Mouse (Mus musculus): ENCODE results near the gene Ttyh2.

DNA sequence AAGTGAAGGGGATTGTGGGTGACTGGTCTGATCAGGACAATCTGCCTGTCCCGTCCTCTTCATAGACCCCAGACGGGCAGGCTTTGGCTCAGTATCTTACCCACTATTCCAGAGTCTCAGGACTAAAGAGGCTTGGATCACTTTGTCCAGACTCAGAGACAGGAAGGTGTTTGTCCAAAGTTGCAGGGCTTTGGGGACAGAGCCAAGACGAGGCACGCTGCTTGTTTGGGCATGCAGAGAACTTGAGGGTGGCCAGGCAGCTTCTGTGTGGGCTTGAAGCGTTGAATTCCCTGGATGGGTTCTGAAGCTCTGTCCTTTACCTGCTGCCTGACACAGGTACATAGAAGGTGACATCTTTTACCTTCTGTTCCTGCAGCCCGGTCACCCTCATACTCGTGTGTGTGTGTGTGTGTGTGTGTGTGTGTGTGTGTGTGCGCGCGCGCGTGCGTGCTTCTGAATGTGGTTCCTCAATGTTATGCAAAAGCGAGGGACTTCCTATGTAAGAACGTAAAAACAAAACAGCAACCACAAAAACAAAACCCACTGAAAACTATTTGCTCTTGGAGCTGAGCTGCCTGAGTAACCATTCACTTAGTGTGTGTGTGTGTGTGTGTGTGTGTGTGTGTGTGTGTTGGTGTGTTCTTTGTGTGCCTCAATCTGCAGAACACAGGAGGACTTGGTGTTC lies 27.2 kb downstream of the Ttyh2 start:
- TF ChIP-seq CTCF (IDR thresholded peaks at IDR 0.05; ENCODE audit: control insufficient read depth, insufficient read depth, low read length) (no peak), POLR2A (IDR thresholded peaks at IDR 0.05; ENCODE audit: borderline replicate concordance, control insufficient read depth, low read depth, low read length) (no peak)

Data from bone marrow, adult 2 months (tissue).